Mouse (Mus musculus) heart, postnatal 0 days (tissue): Measurements from ENCODE around the gene Gm9918.

Experiments used
- CTCF ChIP-seq: IDR thresholded peaks from 2 replicates; pipeline ENCODE4 v1.5.1; 2016; ENCODE audit warnings: antibody characterized with exemption, control low read depth, low read depth
- EP300 ChIP-seq: IDR thresholded peaks from 2 replicates; pipeline ENCODE4 v1.6.1; 2016; ENCODE audit warnings: antibody characterized with exemption, low read depth

DNA sequence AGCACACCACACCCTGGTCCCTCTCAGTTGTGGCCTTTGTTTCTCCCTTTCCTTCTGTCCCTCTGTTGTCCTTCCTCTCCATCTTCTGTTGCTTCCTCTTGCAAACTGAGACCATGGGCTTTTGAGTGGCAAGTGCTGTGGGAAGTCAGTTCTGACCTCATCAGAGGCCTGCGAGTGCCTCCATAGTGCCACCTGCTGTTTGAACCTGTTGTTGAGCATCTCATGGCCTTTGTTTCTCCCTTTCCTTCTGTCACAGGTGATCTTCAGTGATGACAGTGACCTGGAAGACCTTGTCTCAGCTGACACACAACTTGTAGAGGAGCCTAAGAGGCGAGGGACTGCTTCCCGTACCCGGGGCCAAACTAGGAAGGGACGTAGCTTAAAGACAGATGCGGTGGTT lies 45.9 kb downstream of the Gm9918 start:
- peak; percentile 78 for TF ChIP-seq CTCF
- TF ChIP-seq EP300 = no peak
